ENCODE assay signal across 13 mouse cellular contexts in genomic region chr15:101381758-101382157, GRCm38 (mm10). TPM values are rescaled to one million over a fixed set of nuclear protein-coding genes. Genes with fewer than 3 reads are reported as not detected.
DNase-seq lines count a peak whose midpoint lies in the region; ATAC-seq lines count a peak whose summit lies in the region.
"Had no signal": no experiment of that assay in that cellular context is flagged by ENCODE, and none has a peak within 500 bp of the region (broad histone marks: within the 10 kb centered on the region; RNA-seq: fewer than 3 reads in every experiment).

No protein-coding gene starts in this region.

- intact Hi-C loops in gastrocnemius, postnatal 36 days (cut with DNase I): no loop called here

- no peak overlapping the region for H3K4me2 ChIP-seq in midbrain, embryonic 16.5 days (ENCODE audit: low read length)
- H3K4me2 ChIP-seq: neural tube, embryonic 13.5 days had no signal

- 63% methylated on average over 9 of the region's 9 CpGs for WGBS in midbrain, embryonic 16.5 days

- H3K27ac ChIP-seq in midbrain, embryonic 16.5 days (ENCODE audit: low read length): no peak overlapping the region
- H3K27ac ChIP-seq: neural tube, embryonic 13.5 days had no signal

- no peaks in the 10 kb centered on the region for H3K27me3 ChIP-seq in midbrain, embryonic 16.5 days (ENCODE audit: control insufficient read depth, insufficient read depth, low read depth, low read length)
- H3K27me3 ChIP-seq: neural tube, embryonic 13.5 days had no signal

- H3K4me3 ChIP-seq in midbrain, embryonic 16.5 days (ENCODE audit: low read depth, low read length): no peak overlapping the region
- H3K4me3 ChIP-seq: megakaryocyte, embryonic 14.5 days; neural tube, embryonic 13.5 days had no signal

- ATAC-seq in midbrain, embryonic 16.5 days: no peak
- ATAC-seq: forebrain, postnatal 0 days had no signal

- DNase-seq in adrenal gland, postnatal 14 days: peak; percentile 53
- no peak for DNase-seq in adrenal gland, adult 18-20 months (ENCODE audit: low spot score in 2 of 2)
- peak; percentile 94 for DNase-seq in 3134 (ENCODE audit: extremely low read depth, insufficient read length, low spot score)
- peak; percentile 19 to 58 for DNase-seq in gastrocnemius, postnatal 36 days
- peak; percentile 93 for DNase-seq in lung, postnatal 10 days
- DNase-seq in natural killer cell, adult 2 months (ENCODE audit: low spot score in 2 of 2): no peak
- no peak for DNase-seq in frontal cortex, postnatal 10 days (ENCODE audit: low spot score in 2 of 2)
- DNase-seq: forebrain, postnatal 0 days; right cerebral cortex, adult 18-20 months had no signal

- no peaks in the 10 kb centered on the region for H3K9me3 ChIP-seq in midbrain, embryonic 16.5 days (replicated peaks; ENCODE audit: control insufficient read depth, low read length, poor library complexity, severe bottlenecking)
- H3K9me3 ChIP-seq: megakaryocyte, embryonic 14.5 days; neural tube, embryonic 13.5 days had no signal

- no peaks in the 10 kb centered on the region for H3K4me1 ChIP-seq in midbrain, embryonic 16.5 days (ENCODE audit: control insufficient read depth, insufficient read depth, low read length)

- H3K9ac ChIP-seq in midbrain, embryonic 16.5 days (ENCODE audit: low read depth, low read length): no peak overlapping the region
- H3K9ac ChIP-seq: forebrain, postnatal 0 days; neural tube, embryonic 13.5 days had no signal

- no peaks in the 10 kb centered on the region for H3K36me3 ChIP-seq in midbrain, embryonic 16.5 days (ENCODE audit: control insufficient read depth, insufficient read depth, low read length)
- H3K36me3 ChIP-seq: neural tube, embryonic 13.5 days had no signal

RNA-seq across cellular contexts. Expression of gene Krt80, which starts 11.8 kb away (rescaled TPM):
- total RNA-seq in adrenal gland, postnatal 14 days (2021): 0.74 and 1.1 TPM in 2 replicates
- 1 to 10 TPM; 4.3 to 7.8 TPM for total RNA-seq in adrenal gland, adult 18-20 months (2021)
- total RNA-seq in gastrocnemius, postnatal 36 days (2021): 1 to 10 TPM; 1.9 to 2.5 TPM
- polyA plus RNA-seq in midbrain, embryonic 16.5 days (2015; fragmentation: Nextera tagmentation; extraction: Ambion mirVana): 0.10 TPM in 2 replicates

RNA-seq across cellular contexts. Expression of gene Krt7, which starts 29.1 kb away (rescaled TPM):
- 1.4 and 2.3 TPM in 2 replicates for total RNA-seq in adrenal gland, postnatal 14 days (2021)
- total RNA-seq in adrenal gland, adult 18-20 months (2021): 1 to 10 TPM; 1.4 to 2.6 TPM
- total RNA-seq in gastrocnemius, postnatal 36 days (2021): under 1 TPM in 1 of 2 experiments, not detected in 1; 0.15 TPM
- 0.34 and 1.1 TPM in 2 replicates for polyA plus RNA-seq in midbrain, embryonic 16.5 days (2015; fragmentation: Nextera tagmentation; extraction: Ambion mirVana)
- total RNA-seq: layer of hippocampus, postnatal 25 days had no signal

RNA-seq across cellular contexts. Expression of gene Krt87, which starts 56.8 kb away (rescaled TPM):
- not detected in 2 replicates for total RNA-seq in adrenal gland, postnatal 14 days (2021)
- total RNA-seq in adrenal gland, adult 18-20 months (2021): not detected
- not detected for total RNA-seq in gastrocnemius, postnatal 36 days (2021)
- 0.35 and 0.70 TPM in 2 replicates for polyA plus RNA-seq in midbrain, embryonic 16.5 days (2015; fragmentation: Nextera tagmentation; extraction: Ambion mirVana)

Comparison
In these comparisons a context has a peak if more than half of its experiments do, and no peak if none do; other contexts are left out.
1. DNase-seq: peak in adrenal gland, postnatal 14 days (single experiment), 3134 (single experiment), gastrocnemius, postnatal 36 days (2 of 2) and lung, postnatal 10 days (single experiment); none in adrenal gland, adult 18-20 months (0 of 2), natural killer cell, adult 2 months (0 of 2) and frontal cortex, postnatal 10 days (0 of 2).